Mouse (Mus musculus) forebrain, embryonic 15.5 days (tissue): ENCODE data around the gene Ern2. TPM values are rescaled to one million over a fixed set of nuclear protein-coding genes. Genes with fewer than 3 reads are reported as not detected.
A peak's percentile ranks its signal among the peaks of the same experiment; 100 is the strongest.

Source experiments
- ATAC-seq: fragments of 200-750 bp; cut with Nextera tagmentation; replicated peaks from 2 replicates; pipeline ENCODE4 v1.8.0; 2017; ENCODE audit warnings: mild to moderate bottlenecking, moderate TSS enrichment, moderate library complexity
- H3K27ac ChIP-seq: fragments of 300-500 bp; sonication (generic); replicated peaks from 2 replicates; pipeline ENCODE4 v1.5.1; 2015; ENCODE audit warnings: mild to moderate bottlenecking, inconsistent platforms
- H3K27me3 ChIP-seq: fragments of 300-500 bp; sonication (generic); 2 replicates; pipeline ENCODE4 v1.6.1; 2015; ENCODE audit warnings: inconsistent platforms
- H3K36me3 ChIP-seq: fragments of 300-500 bp; sonication (generic); 2 replicates; pipeline ENCODE4 v1.6.1; 2015; ENCODE audit warnings: mild to moderate bottlenecking, inconsistent platforms
- H3K4me1 ChIP-seq: fragments of 300-500 bp; sonication (generic); 2 replicates; pipeline ENCODE4 v1.6.1; 2015; ENCODE audit warnings: inconsistent platforms
- H3K4me2 ChIP-seq: fragments of 300-500 bp; sonication (generic); replicated peaks from 2 replicates; pipeline ENCODE4 v1.6.1; 2015; ENCODE audit warnings: mild to moderate bottlenecking, inconsistent platforms
- H3K4me3 ChIP-seq: fragments of 300-500 bp; sonication (generic); 2 replicates; pipeline ENCODE4 v1.5.1; 2015; ENCODE audit warnings: mild to moderate bottlenecking, inconsistent platforms
- H3K9ac ChIP-seq: fragments of 300-500 bp; sonication (generic); replicated peaks from 2 replicates; pipeline ENCODE4 v1.6.1; 2015; ENCODE audit warnings: mild to moderate bottlenecking, inconsistent platforms
- H3K9me3 ChIP-seq: fragments of 300-500 bp; sonication (generic); 2 replicates; pipeline ENCODE4 v1.6.1; 2016; ENCODE audit warnings: inconsistent platforms
- WGBS: fragments of 180-500 bp; shearing (Covaris S2); methylation state at CpG from one replicate; pipeline ENCODE4 v1.1.7; 2015; ENCODE audit warnings: mixed read lengths; 5-methylcytosine and 5-hydroxymethylcytosine counted together
- polyA plus RNA-seq: library from polyadenylated mRNA; unstranded; fragments of >200 nt; fragmentation: Nextera tagmentation; extraction: Ambion mirVana; gene quantifications from 2 replicates; pipeline ENCODE4 v1.2.1, GENCODE M21; 2015

Gene Ern2
- polyA plus RNA-seq, 1 experiment from 2014 or later = 0.97 TPM

GRCm38 (mm10) chr7:122158488-122158887, 27.5 kb downstream of the Ern2 start:
- peak overlapping the region; percentile 81 for H3K4me2 ChIP-seq
- no peaks in the 10 kb centered on the region for H3K9me3 ChIP-seq
- H3K4me3 ChIP-seq = peak overlapping the region; percentile 74
- ATAC-seq = no peak; the same call in 1 of the 2 replicates
- H3K9ac ChIP-seq = peak overlapping the region; percentile 53
- peak overlapping the region; percentile 77 for H3K27ac ChIP-seq
- no peaks in the 10 kb centered on the region for H3K27me3 ChIP-seq
- no peaks in the 10 kb centered on the region for H3K36me3 ChIP-seq
- WGBS = 5% methylated on average over 13 of the region's 13 CpGs
- peaks cover 43% of the 10 kb centered on the region for H3K4me1 ChIP-seq

DNA sequence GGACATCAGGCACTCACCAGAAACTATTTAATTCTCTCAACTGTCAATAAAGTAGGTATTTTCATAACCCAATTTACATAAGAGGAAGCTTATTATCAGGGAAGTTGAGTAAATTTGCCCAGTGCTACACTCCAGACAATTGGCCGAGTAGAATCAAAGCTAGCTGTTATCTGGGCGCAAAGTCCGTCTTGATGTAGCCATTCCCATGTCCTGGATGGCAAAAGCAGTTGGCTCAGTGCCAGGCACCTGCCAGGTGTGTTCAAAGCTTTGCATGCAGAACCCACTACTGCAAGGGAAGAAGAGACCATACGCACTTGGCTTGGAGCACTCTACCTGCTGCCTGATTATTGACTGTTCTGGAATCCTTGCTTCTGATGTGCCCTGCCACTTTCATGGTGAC, 33.5 kb downstream of the Ern2 start:
- WGBS = 87% methylated on average over 4 of the region's 4 CpGs
- H3K4me2 ChIP-seq = no peak overlapping the region
- 0 out of 2 replicates have a peak, but pooled peaks cover 2% of the 10 kb centered on the region for H3K4me1 ChIP-seq
- no peak overlapping the region for H3K9ac ChIP-seq
- no peak overlapping the region for H3K4me3 ChIP-seq
- ATAC-seq = no peak
- H3K27ac ChIP-seq = no peak overlapping the region
- no peaks in the 10 kb centered on the region for H3K9me3 ChIP-seq
- peaks cover 23% of the 10 kb centered on the region for H3K36me3 ChIP-seq
- H3K27me3 ChIP-seq = no peaks in the 10 kb centered on the region

DNA sequence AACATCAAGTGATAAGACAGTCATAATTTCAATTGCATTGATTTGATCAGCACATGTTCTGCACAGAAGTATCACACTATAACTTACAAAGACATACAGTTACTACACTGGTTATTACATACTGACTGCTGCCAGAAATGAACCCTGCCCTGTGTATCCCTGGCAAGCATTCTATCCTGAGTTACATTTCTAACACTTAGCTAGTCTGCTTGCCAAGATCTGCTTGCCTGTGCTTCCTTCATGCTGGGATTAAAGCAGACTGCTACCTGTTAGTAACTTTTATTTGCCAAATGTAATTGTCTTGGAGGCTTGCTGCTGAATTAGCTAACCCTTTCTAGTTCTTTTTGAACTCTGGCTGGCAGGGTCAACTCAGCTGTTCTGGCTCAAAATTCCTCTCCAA, 45.0 kb downstream of the Ern2 start:
- H3K27me3 ChIP-seq = no peaks in the 10 kb centered on the region
- H3K4me3 ChIP-seq = no peak overlapping the region
- H3K4me1 ChIP-seq = no peaks in the 10 kb centered on the region
- no peak for ATAC-seq
- no peak overlapping the region for H3K4me2 ChIP-seq
- no peak overlapping the region for H3K9ac ChIP-seq
- no peak overlapping the region for H3K27ac ChIP-seq
- H3K36me3 ChIP-seq = peaks cover 89% of the 10 kb centered on the region
- H3K9me3 ChIP-seq = no peaks in the 10 kb centered on the region

DNA sequence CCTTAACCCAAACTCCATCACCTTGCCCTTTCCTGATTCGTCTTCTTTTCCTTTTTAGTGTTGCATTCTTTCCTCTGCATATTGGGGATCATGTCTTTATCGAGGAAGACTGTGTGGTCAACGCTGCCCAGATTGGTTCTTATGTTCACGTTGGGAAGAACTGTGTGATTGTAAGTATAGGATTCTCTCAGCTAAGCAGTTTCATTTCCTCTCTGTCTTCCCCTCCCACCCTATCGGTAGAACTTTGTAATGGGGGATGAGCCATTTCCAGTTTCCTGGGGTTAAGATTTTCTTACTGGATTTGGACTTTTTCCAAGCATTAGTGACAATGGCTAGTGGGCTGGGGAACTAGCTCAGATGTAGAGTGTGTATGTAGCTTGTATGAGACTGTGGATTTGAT, 47.8 kb downstream of the Ern2 start:
- 91% methylated on average over 5 of the region's 5 CpGs for whole genome bisulfite sequencing
- Histone ChIP-seq H3K36me3 (peaks cover 76% of the 10 kb centered on the region), H3K27me3 (no peaks in the 10 kb centered on the region)

GRCm38 (mm10) chr7:122137071-122137470, 48.9 kb downstream of the Ern2 start:
- Histone ChIP-seq H3K36me3 (peaks cover 68% of the 10 kb centered on the region), H3K9ac (no peak overlapping the region), H3K27ac (no peak overlapping the region), H3K9me3 (no peaks in the 10 kb centered on the region), H3K4me3 (no peak overlapping the region), H3K27me3 (no peaks in the 10 kb centered on the region), H3K4me1 (peaks cover 14% of the 10 kb centered on the region), H3K4me2 (no peak overlapping the region)
- ATAC-seq = no peak

More for the DNA sequence above, 47.8 kb downstream of the Ern2 start:
- H3K27ac ChIP-seq = no peak overlapping the region
- H3K4me3 ChIP-seq = no peak overlapping the region
- no peak overlapping the region for H3K4me2 ChIP-seq
- H3K9me3 ChIP-seq = no peaks in the 10 kb centered on the region
- no peak overlapping the region for H3K9ac ChIP-seq
- no peak for ATAC-seq
- peaks cover 10% of the 10 kb centered on the region for H3K4me1 ChIP-seq

GRCm38 (mm10) chr7:122135070-122135469, 50.9 kb downstream of the Ern2 start:
- Histone ChIP-seq H3K36me3 (peaks cover 50% of the 10 kb centered on the region), H3K9me3 (no peaks in the 10 kb centered on the region), H3K27me3 (no peaks in the 10 kb centered on the region), H3K9ac (no peak overlapping the region), H3K27ac (no peak overlapping the region), H3K4me1 (peaks cover 23% of the 10 kb centered on the region), H3K4me2 (no peak overlapping the region), H3K4me3 (no peak overlapping the region)
- no peak for ATAC-seq
- 74% methylated on average over 10 of the region's 10 CpGs for WGBS

DNA sequence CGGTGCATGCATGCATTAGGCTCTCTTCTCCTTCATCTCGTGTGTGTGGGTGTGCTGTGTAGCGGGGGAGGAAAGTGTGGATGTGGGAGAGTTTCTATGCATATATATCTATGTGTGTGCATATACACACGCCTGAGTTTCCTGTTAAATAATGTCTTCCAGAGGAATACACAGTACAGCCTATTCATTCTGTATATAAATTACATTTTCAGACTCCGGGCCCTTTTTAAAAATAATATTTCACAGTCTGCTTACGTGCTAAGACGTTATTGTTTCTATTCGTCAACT, 52.7 kb downstream of the Ern2 start:
- WGBS = 18% methylated on average over 8 of the region's 8 CpGs
- H3K9ac ChIP-seq = peak overlapping the region; percentile 88
- peak overlapping the region; percentile 73 for H3K27ac ChIP-seq
- no peak; the same call in none of the 2 replicates for ATAC-seq
- H3K27me3 ChIP-seq = no peaks in the 10 kb centered on the region
- H3K36me3 ChIP-seq = peaks cover 34% of the 10 kb centered on the region
- peaks cover 23% of the 10 kb centered on the region for H3K4me1 ChIP-seq
- peak overlapping the region; percentile 66 for H3K4me2 ChIP-seq
- H3K9me3 ChIP-seq = no peaks in the 10 kb centered on the region
- peak overlapping the region; percentile 89 for H3K4me3 ChIP-seq

DNA sequence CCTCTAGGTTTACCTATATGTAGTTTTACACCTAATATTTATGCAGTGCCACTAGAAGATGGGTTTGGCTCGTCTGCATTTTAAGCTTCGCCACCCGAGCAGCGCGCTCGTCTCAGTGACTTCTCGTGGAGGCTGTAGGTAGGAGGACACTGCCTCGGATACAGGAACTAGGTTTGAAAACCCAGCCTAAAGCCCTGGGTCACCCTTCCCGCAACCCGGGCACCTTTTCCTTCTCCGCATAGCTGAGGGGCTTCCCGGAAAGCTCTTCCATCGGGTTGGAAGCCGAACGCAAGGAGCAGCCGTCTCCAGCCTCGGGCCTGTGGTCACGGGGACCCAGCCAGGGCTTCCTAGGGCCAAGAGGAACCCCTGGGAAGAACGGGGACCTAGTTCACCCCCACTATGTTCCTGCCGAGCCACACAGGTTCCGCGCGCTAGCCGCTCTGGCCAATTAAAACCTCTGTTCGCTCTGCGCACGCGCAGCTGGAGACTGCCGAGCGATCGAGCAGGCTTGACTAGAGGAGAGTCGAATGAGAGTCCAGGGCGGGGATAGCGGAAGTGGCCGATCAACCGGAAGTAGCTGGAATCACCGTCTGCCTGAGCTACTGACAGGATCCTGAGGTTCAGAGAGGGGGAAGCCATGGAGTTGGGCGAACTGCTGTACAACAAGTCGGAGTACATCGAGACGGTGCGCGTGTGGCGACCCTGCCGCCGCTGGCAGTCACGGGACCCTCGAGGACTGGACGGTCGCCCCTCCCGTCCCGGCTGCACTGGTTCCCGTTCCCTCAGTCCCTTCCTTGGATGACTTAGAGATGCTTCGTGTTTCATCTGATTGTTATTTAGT, 53.3 kb downstream of the Ern2 start, which contains the start of the genes Palb2 and Dctn5:
Palb2 (minus strand) TSS at position 489 of the 841 bp plus-strand sequence.
Dctn5 (plus strand) TSS at position 545 of the 841 bp plus-strand sequence.
- peak; percentile 98 for ATAC-seq
- 0% methylated on average over 54 of the region's 54 CpGs for WGBS
- H3K27ac ChIP-seq = peak within 1 kb of the TSS; percentile 73

GRCm38 (mm10) chr7:122131834-122132233, 54.2 kb downstream of the Ern2 start:
- Histone ChIP-seq H3K27ac (no peak overlapping the region), H3K4me1 (peaks cover 23% of the 10 kb centered on the region), H3K36me3 (peaks cover 32% of the 10 kb centered on the region), H3K4me3 (peak overlapping the region; percentile 89), H3K9me3 (no peaks in the 10 kb centered on the region), H3K9ac (peak overlapping the region; percentile 88; the same call in 1 of the 2 replicates), H3K27me3 (no peaks in the 10 kb centered on the region), H3K4me2 (peak overlapping the region; percentile 84)
- no peak for ATAC-seq

More for the DNA sequence above, 53.3 kb downstream of the Ern2 start, which contains the start of the genes Palb2 and Dctn5:
- Histone ChIP-seq H3K27me3 (no peaks in the 10 kb centered on the region), H3K4me3 (peak within 1 kb of the TSS; percentile 89), H3K4me2 (peak within 1 kb of the TSS; percentile 84), H3K9ac (peak within 1 kb of the TSS; percentile 88), H3K4me1 (peaks cover 23% of the 10 kb centered on the region), H3K36me3 (peaks cover 34% of the 10 kb centered on the region), H3K9me3 (no peaks in the 10 kb centered on the region)

DNA sequence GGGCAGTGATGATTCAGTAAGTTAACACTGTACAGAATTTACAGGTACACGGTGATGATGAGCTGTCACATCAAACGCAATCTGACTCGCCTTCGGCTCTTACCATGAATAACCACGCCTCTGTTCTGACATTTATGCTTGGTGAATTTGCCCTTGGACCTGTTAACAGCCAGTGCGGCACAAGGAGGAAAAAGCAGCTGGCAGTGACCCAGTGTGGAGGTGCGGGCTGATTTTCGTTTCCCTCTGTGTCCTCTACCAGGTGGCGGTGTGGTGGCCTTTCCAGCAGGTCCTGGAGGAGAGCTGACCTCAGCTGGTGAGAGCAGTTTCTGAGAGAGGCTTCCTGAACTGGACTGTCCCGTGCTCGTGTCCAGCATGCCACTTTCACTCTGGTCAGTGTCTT, 59.1 kb downstream of the Ern2 start:
- no peak for ATAC-seq
- Histone ChIP-seq H3K9ac (no peak overlapping the region), H3K36me3 (peaks cover 15% of the 10 kb centered on the region), H3K27me3 (no peaks in the 10 kb centered on the region), H3K27ac (no peak overlapping the region), H3K4me1 (peaks cover 8% of the 10 kb centered on the region), H3K4me2 (no peak overlapping the region), H3K9me3 (no peaks in the 10 kb centered on the region), H3K4me3 (no peak overlapping the region)
- 94% methylated on average over 11 of the region's 11 CpGs for WGBS

GRCm38 (mm10) chr7:122125636-122126035, 60.4 kb downstream of the Ern2 start:
- Histone ChIP-seq H3K4me2 (no peak overlapping the region), H3K4me3 (no peak overlapping the region), H3K27me3 (no peaks in the 10 kb centered on the region), H3K9ac (no peak overlapping the region), H3K9me3 (no peaks in the 10 kb centered on the region), H3K36me3 (peaks cover 19% of the 10 kb centered on the region), H3K27ac (no peak overlapping the region), H3K4me1 (no peaks in the 10 kb centered on the region)
- no peak for ATAC-seq
- WGBS = 77% methylated on average over 8 of the region's 8 CpGs

DNA sequence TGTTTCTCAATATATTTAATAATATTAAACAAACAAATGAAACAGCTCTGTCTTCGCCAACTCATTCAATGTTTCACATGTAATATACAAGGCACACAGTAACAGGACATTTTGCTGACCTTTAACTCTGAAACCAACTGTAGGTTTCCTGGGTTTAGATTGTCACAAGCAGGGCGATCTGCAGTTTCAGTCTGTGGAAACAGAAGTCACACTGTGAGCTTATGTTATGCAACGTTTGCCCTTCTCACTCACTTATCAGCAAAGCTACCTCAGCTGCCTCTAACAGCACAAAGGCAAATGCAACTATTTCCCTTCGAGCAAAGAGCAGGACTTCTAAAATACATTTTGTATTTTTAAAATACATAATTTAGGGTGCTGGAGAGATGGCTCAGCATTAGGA, 62.5 kb downstream of the Ern2 start:
- Histone ChIP-seq H3K36me3 (peaks cover 24% of the 10 kb centered on the region), H3K4me1 (no peaks in the 10 kb centered on the region), H3K9me3 (no peaks in the 10 kb centered on the region), H3K4me3 (no peak overlapping the region), H3K27ac (no peak overlapping the region), H3K9ac (no peak overlapping the region), H3K27me3 (no peaks in the 10 kb centered on the region), H3K4me2 (no peak overlapping the region)
- 90% methylated on average over 4 of the region's 4 CpGs for WGBS
- ATAC-seq = no peak
